Mouse (Mus musculus): ENCODE results near the gene Hist2h4. TPM values are rescaled to one million over a fixed set of nuclear protein-coding genes. Genes with fewer than 3 reads are reported as not detected.
"Not testable (repeated sequence)": the region's sequence is repeated elsewhere in the genome, so short reads cannot be mapped to it uniquely, and the experiment has no call there.

Hist2h4 gene
- total RNA-seq, 4 experiments from 2014 or later = 27.2 to 32.5 (median 29.5) TPM

DNA sequence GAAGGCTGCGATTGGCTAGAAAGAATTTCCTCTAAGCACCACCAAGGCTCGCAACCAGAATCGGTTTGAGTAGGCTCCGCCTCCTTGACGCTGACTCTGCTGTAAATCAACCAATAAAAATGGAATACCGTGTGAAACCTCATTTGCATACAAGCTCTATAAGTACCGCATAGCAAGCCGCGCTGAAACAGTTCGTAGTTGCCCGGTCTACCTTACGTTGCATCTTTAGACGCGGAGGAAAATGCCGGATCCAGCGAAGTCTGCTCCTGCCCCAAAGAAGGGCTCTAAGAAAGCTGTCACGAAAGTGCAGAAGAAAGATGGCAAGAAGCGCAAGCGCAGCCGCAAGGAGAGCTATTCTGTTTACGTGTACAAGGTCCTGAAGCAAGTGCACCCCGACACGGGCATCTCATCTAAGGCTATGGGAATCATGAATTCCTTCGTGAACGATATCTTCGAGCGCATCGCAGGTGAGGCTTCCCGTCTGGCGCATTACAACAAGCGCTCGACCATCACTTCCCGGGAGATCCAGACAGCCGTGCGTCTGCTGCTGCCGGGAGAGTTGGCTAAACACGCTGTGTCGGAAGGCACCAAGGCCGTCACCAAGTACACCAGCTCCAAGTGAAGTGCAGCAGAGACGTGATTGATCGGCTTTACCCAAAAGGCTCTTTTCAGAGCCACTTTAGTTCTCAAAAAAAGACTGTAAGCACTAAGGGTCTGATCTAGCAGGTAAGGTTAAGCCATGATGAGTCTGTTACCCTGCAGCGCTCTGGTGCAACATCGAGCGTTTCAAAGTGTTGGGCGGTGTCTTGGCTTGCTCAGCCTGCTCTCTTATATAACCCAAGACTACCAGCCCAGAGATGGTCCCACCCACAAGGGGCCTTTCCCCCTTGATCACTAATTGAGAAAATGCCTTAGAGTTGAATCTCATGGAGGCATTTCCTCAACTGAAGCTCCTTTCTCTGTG is 6.7 kb upstream of the Hist2h4 start, which contains the start of gene Hist2h2bb:
Gene Hist2h2bb, plus strand, starts transcription at position 242 of the 964 bp plus-strand sequence.
- peak; percentile 96 to 97 for DNase-seq (ENCODE audit: low spot score in 2 of 2)

DNA sequence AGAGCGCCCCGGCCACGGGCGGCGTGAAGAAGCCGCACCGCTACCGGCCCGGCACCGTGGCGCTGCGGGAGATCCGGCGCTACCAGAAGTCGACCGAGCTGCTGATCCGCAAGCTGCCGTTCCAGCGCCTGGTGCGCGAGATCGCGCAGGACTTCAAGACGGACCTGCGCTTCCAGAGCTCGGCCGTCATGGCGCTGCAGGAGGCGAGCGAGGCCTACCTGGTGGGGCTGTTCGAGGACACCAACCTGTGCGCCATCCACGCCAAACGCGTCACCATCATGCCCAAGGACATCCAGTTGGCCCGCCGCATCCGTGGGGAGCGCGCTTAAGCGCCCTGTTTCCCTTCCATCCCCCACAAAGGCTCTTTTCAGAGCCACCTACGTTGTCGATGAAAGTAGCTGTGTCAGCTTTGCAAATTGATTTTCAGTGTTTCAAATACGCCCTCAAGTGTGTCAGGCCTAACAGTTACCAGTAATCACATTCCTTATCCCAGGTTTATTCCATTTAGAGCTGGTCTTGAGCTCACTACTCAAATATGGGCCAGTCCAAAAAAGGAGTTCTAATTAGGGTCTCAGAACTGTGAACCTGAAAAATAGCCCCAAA is 5.8 kb upstream of the Hist2h4 start:
- DNase-seq (ENCODE audit: low spot score in 2 of 2) = not testable (repeated sequence)

DNA sequence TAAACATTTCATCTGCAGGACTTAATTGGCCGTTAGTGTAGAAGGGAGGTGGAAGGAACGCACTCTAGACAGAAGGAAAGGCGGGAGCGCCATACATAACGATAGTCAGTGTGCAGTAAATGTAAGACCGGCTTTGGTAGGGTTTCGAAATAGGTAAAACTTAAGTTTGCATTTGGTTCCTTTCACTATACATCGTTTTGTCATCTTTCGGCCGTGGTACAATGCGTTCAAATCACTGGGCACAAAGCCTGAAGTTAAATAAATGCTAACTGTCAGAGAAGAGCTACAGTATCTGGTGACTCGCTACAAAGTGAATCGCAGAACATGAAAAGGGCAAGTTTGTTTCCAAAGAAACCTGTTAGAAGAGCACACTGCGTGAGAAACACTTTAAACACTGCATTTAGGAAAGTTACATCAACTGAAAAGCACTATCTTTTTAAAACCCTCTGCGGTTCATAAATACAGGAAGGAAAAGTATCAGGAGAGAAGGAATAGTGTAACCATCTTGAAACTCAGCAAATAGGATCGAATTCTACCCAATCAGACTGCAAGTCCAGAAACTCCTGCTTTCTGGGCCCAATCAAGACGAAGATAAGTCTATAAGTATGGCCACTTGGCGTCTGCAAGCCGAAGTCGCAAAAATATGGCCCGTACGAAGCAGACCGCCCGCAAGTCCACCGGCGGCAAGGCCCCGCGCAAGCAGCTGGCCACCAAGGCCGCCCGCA is 5.1 kb upstream of the Hist2h4 start, which contains the start of gene Hist2h3b:
Gene Hist2h3b, plus strand, starts transcription at position 604 of the 725 bp plus-strand sequence.
- peak; percentile 74 to 84 for DNase-seq (ENCODE audit: low spot score in 2 of 2)

DNA sequence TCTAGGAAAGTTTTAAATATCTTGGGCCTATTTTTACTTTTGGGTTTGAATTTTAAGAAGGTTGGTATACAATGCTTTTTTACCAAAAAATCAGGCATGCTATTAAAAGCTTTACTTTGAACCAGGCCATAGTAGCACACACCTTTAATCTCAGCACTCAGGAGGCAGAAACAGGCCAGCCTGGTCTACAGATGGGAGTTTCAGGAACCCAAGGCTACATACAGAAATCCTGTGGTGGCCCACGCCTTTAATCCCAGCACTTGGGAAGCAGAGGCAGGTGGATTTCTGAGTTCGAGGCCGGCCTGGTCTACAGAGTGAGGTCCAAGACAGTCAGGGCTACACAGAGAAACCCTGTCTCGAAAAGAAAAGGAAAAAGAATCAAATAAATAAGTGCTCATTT is 4.4 kb upstream of the Hist2h4 start:
- no peak for DNase-seq (ENCODE audit: low spot score in 2 of 2)

DNA sequence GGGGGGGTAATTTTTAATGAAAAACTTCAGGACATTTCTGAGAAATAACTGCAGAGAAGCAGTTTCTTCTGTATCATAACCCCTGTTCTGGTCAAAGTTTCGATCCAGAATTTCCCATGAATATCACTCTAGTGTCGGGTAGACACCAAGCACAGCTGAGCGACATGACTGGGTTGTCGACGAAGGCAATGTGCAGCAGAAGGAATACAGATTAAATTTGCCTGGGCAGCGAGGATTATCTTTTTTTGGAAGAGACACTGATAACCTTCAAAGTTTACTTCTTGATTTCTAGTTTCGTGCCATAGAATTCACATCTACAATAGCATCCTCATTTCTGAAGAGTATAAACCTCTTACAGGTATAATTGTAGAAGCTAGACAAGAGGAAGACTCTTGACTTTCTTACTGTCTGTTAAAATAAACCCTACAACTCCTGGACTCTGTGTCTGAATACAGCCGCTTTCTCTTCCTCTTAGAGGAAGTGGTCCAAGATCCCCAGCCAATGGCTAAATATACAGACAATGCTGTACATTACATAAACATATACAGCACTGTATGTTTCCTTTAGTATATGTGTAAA is 3.1 kb upstream of the Hist2h4 start:
- no peak for DNase-seq (ENCODE audit: low spot score in 2 of 2)

DNA sequence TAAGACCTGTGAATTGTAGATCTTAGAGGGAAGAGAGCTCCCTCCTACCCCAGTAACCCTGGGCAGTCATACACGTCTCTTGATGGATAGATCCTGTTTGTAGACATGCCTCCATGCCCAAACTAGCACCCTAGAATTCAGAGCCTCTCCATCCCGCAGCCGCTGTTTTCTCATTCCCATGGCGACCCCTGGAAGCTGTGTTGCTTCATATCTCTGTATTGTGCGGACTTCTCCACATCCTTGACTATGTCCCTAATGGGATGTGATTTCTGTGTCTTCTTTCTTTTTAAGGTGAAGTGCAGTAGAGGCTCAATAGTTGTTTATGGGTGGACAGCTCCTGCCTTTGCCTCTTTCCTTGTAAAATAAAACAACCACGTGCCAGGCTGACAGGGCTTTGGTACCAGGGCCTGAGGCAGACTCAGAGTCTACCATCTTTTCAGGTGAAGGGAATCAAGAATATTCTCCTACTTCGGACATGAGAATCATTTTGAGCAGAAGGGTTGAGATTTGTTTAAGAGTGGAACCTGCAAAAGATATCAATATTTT is 1.4 kb upstream of the Hist2h4 start:
- DNase-seq (ENCODE audit: low spot score in 2 of 2) = no peak

DNA sequence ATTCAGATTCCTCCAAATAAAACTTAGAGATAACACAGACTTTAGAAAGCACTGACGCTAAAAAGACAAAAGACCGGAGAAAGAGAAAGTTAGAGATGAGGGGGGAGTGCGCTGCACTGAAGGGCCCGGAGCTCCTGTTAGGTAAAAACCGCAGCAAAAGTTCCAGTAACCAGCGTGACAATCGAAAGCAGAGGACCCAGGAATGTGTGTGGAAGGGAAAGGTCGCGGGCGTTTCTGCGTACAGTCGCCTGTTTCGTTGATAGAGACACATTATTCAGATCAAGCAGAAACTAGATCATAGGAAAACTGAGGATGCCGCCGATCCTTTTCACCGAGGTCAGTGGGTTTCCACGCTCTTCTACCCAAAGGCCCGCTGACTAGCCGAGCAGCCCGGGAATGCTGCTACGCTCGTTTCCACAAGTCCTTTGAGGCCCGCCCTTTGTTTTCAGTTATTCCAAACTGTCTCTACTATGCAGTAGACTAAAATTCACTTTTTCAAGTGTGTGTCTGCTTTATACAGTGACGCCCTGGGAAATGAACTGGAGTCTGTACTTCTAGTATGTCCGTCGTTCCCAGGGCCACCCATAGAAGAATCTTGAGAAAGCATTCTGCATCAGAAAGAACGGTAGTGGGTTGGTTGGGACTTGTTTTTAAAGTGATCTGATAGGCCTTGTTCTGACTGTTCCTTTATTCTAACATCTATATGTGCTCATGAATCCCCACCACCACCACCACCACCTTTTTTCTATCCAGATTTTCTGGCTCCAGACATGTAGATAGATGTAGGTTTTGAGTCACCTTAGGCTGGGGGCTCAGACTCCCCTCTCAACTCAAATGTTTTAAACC is 670 bp upstream of the Hist2h4 start:
- peak in 1 of 2 experiments; percentile 39 for DNase-seq (ENCODE audit: low spot score in 2 of 2)

DNA sequence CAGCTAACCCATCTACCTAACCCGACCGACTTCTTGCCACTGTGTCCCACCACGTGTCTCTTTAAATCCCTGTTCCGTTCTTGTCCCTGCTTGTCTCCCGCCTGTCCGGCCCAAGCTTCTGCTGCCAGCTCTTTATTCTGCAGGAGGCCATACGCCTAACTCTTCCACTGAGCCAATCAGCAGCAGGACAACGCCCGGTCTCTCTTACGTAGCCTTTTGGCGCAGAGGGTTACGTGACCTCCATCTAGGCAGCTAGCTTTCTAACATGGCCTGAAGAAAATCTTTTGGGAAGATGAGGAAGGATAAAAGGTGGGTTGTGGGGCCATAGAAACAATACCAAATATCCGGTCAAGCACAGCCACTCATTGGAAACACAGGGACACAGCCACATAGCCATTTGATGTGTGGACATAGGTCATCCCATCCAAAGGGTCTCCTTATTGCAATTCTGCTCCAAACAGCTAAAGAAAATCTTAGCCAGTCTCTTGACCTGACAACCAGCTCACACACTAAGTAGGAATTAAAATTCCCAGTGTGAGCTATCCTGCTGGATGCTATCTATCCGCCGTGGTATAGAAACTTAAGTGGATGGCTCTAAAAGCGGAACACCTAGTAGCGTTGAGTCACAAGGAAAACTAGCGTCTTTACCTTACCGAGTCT is 765 bp downstream of the Hist2h4 start:
- DNase-seq (ENCODE audit: low spot score in 2 of 2) = peak; percentile 72 to 89

DNA sequence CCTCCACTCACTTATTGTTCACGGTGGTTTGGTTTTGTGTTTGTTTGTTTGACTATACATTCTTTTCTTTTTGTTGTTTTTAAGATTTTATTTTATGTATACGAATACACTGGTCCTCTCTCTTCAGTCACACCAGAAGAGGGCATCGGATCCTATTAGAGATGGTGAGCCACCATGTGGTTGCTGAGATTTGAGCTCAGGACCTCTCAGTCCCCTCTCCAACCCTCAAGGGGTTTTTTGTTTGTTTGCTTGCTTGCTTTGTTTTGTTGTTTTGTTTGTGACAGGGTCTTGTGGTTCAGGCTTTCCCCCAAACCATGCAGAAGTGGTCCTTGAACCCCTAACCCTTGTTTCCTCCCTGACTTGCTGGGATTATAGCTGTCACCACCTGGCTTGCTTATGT is 1.5 kb downstream of the Hist2h4 start:
- DNase-seq (ENCODE audit: low spot score in 2 of 2) = no peak

DNA sequence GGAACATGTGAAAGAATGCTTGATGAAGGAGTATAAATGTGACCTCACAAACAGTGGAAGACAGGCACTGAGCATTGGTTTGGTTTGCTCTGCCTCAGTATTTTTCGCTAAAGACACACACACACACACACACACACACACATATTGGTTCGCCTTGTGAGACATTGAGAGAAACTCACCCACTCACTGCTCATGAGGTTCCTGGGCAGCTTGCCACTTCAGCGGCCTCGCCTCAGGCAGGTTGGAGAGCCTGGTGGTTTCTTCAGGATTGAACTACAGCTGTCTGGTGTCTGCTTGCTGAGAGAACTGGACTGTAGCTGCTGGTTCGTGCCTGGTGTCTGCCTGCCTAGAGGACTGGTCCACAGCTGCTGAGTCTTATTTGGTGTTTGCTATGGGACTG is 2.9 kb downstream of the Hist2h4 start:
- DNase-seq (ENCODE audit: low spot score in 2 of 2) = no peak

DNA sequence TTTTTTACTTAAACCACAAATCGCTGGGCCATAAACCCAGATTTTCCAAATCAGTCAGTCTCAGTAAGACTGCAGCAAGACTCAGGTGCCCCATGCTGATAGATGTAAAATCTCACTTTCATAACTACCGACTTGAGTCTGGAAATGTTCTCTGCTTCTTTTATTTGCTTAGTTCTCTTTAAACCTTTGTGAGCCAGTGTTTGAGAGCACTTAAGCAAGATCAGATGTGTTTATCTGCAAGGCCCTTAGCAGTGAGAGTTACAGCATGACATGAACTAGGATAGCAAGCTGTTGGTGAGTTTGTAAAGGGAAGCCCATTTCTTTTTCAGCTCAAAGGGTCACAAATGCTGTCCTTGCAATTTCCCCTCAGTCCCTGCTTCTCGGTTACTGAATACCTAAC is 5.9 kb downstream of the Hist2h4 start:
- no peak for DNase-seq (ENCODE audit: low spot score in 2 of 2)

DNA sequence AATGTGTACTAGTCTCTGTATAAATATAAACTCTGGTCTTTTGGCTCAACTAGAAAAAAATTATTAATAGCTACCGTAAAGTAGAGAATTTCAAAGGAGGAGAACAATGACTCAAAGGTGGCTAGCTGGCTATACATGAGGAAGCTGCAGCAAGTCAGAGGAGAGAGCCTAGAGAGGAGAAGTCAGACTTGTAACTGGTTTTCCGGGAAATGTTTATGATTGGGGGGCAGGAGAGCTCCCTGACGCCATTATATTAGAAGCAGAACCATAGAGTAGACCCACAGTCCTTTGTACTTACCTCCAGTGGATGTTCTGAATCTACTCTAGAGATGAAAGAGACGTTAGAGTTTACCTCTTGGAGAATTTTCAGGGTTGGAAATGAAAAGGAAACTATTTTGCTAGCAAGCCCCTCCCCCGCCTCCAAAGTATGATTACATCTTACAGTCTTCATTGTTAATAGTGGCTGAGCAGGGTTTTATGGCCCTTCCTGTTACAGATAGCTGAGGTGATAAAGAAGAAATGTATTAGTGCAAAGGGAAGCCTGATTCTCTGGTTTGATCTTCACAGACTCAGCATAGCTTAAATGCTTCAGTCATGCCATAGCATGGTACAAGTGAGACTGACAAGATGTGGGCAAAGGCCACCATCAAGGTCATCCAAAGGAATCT is 7.1 kb downstream of the Hist2h4 start:
- no peak for DNase-seq (ENCODE audit: low spot score in 2 of 2)

DNA sequence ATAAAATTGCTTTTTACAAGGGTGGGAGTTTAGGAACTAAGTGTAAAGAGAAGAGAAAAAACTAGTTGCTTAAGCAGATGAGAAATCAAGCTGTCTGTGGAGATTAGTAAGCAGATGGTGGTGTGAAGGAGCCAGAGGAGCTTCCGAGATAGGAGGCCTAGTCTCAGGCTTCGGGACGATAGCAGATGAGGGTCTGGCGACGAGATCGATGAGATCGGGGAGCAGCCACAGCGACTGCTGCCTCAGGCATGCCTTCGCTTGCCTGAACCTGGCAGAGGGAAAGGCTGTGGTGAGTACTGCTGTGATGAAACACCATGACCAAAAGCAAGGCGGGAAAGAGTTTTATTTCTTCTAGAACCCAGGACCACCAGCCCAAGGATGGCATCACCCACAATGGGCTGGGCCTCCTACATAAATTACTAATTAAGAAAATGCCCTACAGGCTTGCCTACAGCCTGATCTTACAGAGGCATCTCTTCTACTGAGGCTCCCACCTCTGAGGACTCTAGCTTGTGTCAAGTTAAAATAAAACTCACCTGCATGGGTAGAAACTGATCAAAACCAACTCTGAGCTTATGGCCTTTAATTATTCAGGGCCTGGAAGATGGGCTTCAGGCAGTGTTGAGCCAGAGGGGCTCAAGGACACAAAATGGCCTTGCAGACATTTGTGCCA is 8.3 kb downstream of the Hist2h4 start:
- no peak for DNase-seq (ENCODE audit: low spot score in 2 of 2)

DNA sequence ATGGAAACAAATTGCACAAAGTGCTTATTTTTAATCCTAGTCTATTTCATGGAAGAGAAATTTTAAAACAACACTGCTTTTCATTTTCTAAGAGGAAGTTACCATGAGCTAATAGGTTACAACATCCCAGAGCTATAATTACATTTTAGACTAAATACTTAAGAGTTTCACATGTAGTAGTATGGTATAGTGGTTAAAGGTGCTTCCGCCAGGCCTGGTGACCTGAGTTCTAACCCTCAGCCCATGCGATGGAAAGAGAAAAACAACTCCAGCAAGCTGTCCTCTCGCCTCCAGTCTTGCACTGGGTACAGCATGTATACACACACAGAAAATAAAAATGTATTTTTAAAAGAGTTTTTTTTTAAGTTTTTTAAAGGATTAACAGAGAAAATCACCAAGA is 11.3 kb downstream of the Hist2h4 start:
- no peak for DNase-seq (ENCODE audit: low spot score in 2 of 2)

DNA sequence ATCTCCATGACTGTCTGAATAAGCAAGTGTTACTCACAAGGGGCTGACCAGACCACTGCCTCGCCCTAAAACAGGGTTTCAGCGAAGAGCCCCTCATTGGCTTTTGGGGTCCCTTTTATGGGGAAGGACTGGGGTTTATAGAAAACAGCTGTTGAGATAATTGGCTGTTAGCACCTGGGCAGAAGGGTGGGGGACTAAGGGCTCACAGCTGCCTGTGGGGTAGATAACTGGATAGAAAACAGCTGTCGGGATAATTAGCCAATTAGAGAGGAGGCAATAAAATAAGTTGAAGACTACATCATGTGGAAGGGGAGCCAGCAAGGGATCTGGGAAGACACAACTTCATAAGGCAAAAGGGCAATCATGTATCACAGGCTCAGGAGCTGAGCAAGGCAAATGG is 12.2 kb downstream of the Hist2h4 start:
- no peak for DNase-seq (ENCODE audit: low spot score in 2 of 2)

DNA sequence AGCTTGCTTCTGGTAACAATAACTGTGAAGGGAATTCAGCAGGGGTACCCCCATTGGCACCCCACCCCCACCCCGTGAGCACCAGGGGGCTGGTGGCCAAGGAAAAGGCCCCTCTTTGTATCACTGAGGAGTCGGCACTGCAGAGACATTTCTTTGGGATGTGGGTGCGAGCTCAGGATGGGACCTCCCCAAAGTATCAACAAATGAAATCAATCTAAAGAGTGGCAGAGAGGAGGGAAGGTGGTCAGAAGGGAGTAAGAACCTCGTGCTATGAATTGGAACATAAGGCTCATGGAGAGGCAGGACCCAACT is 14.1 kb downstream of the Hist2h4 start:
- no peak for DNase-seq (ENCODE audit: low spot score in 2 of 2)

DNA sequence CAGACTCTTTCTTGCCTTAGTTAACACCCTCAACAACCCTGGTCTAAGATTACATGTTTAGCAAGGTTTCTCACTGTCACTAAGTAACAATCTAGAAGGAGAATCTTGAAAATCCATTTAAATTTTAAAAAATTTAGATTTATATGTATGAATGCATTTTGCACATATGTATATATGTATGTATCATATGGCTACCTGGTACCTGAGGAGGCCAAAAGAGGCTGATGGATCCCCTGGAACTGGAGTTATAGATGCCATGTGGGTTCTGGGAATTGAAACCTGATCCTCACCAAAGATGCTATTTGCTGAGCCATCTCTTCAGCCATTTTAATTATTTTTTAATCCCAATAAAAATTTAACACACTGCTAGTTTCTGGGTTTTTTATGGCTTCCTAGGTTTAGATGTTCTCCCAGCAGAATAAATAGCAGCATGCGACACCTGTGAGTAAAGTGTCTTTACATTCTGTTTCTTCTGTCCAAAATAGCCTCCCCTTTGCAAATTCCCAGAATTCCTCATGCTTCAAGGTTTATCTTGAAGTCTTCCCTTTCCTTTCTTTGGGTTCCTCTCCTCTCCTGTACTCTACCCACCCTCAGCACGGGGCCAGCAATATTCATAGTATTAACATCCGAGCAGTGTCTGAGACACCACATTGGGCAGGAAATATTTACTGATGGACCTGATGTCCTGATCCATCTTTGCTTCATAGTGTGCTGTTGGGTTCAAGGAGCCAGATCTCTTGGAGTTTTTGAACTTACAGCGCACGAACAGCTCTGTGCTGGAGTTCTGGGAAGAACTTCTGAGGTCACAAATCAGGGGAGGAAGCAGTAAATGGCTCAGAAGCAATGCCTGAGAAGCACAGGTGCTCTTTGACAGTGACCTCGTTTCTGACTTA is 14.7 kb downstream of the Hist2h4 start:
- DNase-seq (ENCODE audit: low spot score in 2 of 2) = no peak

Measured in left cerebral cortex, adult 8-10 months (tissue).